Mouse (Mus musculus) heart, adult 2 months (tissue): ENCODE results near the gene Cd320. TPM values are rescaled to one million over a fixed set of nuclear protein-coding genes. Genes with fewer than 3 reads are reported as not detected.

Experiments
- microRNA-seq, 2 experiments: library from miRNA; unstranded; fragments of <30 nt; microRNA quantifications; one replicate each; pipeline ENCODE4 v1.2.0; 2021
- polyA plus RNA-seq: library from polyadenylated mRNA; depleted of rRNA; stranded (reverse); fragments of >200 nt; gene quantifications from 2 replicates; pipeline ENCODE4 v1.2.3, GENCODE M21; 2012; rRNA removed
- total RNA-seq, 2 experiments: library from RNA; stranded (reverse); gene quantifications; 2 replicates each; pipeline ENCODE4 v1.2.3; 2021

The Cd320 gene
- total and polyA plus RNA-seq, 3 experiments = 27.8 to 36.1 (median 34.3) TPM

Small RNAs within 50 kb of the gene (microRNA-seq; reads per million reads assigned to microRNA genes)
- gene Gm27740 = 0 reads per million in 2 experiments

Other genes with a start within 250 kb of the Cd320 start
- gene Zfp414, start 214.0 kb upstream of the Cd320 start, total RNA-seq = 1 to 10 TPM; 7.3 to 7.7 TPM
- 27.0 and 28.4 TPM in 2 replicates for gene Zfp414, start 214.0 kb upstream of the Cd320 start, polyA plus RNA-seq
- gene Pram1, start 205.0 kb upstream of the Cd320 start, total RNA-seq = under 1 TPM in 1 of 2 experiments, not detected in 1; 0.32 TPM
- gene Pram1, start 205.0 kb upstream of the Cd320 start, polyA plus RNA-seq = 0.41 and 0.61 TPM in 2 replicates
- gene Hnrnpm, start 156.2 kb upstream of the Cd320 start, total RNA-seq = 10 to 100 TPM; 87.9 to 89.9 TPM
- gene Hnrnpm, start 156.2 kb upstream of the Cd320 start, polyA plus RNA-seq = 36.2 and 51.2 TPM in 2 replicates
- 100 to 1,000 TPM; 136 to 182 TPM for gene March2, start 124.4 kb upstream of the Cd320 start, total RNA-seq
- gene March2, start 124.4 kb upstream of the Cd320 start, polyA plus RNA-seq = 146 and 147 TPM in 2 replicates
- gene Rab11b, start 82.6 kb upstream of the Cd320 start, total RNA-seq = 100 to 1,000 TPM; 238 to 272 TPM
- 388 and 477 TPM in 2 replicates for gene Rab11b, start 82.6 kb upstream of the Cd320 start, polyA plus RNA-seq
- gene Angptl4, start 61.3 kb upstream of the Cd320 start, total RNA-seq = 1 to 10 TPM; 4.7 to 7.2 TPM
- 13.2 and 18.9 TPM in 2 replicates for gene Angptl4, start 61.3 kb upstream of the Cd320 start, polyA plus RNA-seq
- 10 to 100 TPM; 54.6 to 61.0 TPM for gene Kank3, start 32.6 kb upstream of the Cd320 start, total RNA-seq
- gene Kank3, start 32.6 kb upstream of the Cd320 start, polyA plus RNA-seq = 139 and 168 TPM in 2 replicates
- gene Rps28, start 18.5 kb upstream of the Cd320 start, total RNA-seq = 100 to 1,000 TPM; 683 to 757 TPM
- gene Rps28, start 18.5 kb upstream of the Cd320 start, polyA plus RNA-seq = 329 and 480 TPM in 2 replicates
- 100 to 1,000 TPM; 609 to 707 TPM for gene Ndufa7, start 18.5 kb upstream of the Cd320 start, total RNA-seq
- gene Ndufa7, start 18.5 kb upstream of the Cd320 start, polyA plus RNA-seq = 755 and 759 TPM in 2 replicates
- gene Gm7029, start 30.7 kb downstream of the Cd320 start, total RNA-seq = not detected
- gene Gm7029, start 30.7 kb downstream of the Cd320 start, polyA plus RNA-seq = not detected in 2 replicates
- under 1 TPM; 0.57 to 0.66 TPM for gene Kifc1, start 47.6 kb downstream of the Cd320 start, total RNA-seq
- gene Kifc1, start 47.6 kb downstream of the Cd320 start, polyA plus RNA-seq = 0.59 and 0.94 TPM in 2 replicates
- gene Platr17, start 62.0 kb downstream of the Cd320 start, total RNA-seq = not detected
- gene Platr17, start 62.0 kb downstream of the Cd320 start, polyA plus RNA-seq = not detected in 2 replicates
- 10 to 100 TPM; 11.5 to 16.4 TPM for gene Daxx, start 66.3 kb downstream of the Cd320 start, total RNA-seq
- 18.5 and 20.5 TPM in 2 replicates for gene Daxx, start 66.3 kb downstream of the Cd320 start, polyA plus RNA-seq
- gene Tapbp, start 72.8 kb downstream of the Cd320 start, total RNA-seq = 100 to 1,000 TPM in 1 of 2 experiments, 10 to 100 TPM in 1; 98.9 to 124 TPM
- gene Tapbp, start 72.8 kb downstream of the Cd320 start, polyA plus RNA-seq = 62.5 and 75.7 TPM in 2 replicates
- gene Zbtb22, start 72.8 kb downstream of the Cd320 start, total RNA-seq = 10 to 100 TPM; 13.7 to 18.8 TPM
- 24.6 and 26.8 TPM in 2 replicates for gene Zbtb22, start 72.8 kb downstream of the Cd320 start, polyA plus RNA-seq
- gene Rgl2, start 86.5 kb downstream of the Cd320 start, total RNA-seq = 10 to 100 TPM; 33.2 to 36.0 TPM
- gene Rgl2, start 86.5 kb downstream of the Cd320 start, polyA plus RNA-seq = 89.1 and 101 TPM in 2 replicates
- 10 to 100 TPM; 77.7 to 81.0 TPM for gene Pfdn6, start 97.3 kb downstream of the Cd320 start, total RNA-seq
- 28.0 and 29.6 TPM in 2 replicates for gene Pfdn6, start 97.3 kb downstream of the Cd320 start, polyA plus RNA-seq
- 10 to 100 TPM in 1 of 2 experiments, 1 to 10 TPM in 1; 8.8 to 10.0 TPM for gene Wdr46, start 97.6 kb downstream of the Cd320 start, total RNA-seq
- gene Wdr46, start 97.6 kb downstream of the Cd320 start, polyA plus RNA-seq = 8.7 and 9.1 TPM in 2 replicates
- 1 to 10 TPM; 1.8 to 1.9 TPM for gene B3galt4, start 108.4 kb downstream of the Cd320 start, total RNA-seq
- 2.4 and 3.4 TPM in 2 replicates for gene B3galt4, start 108.4 kb downstream of the Cd320 start, polyA plus RNA-seq
- gene Vps52, start 112.7 kb downstream of the Cd320 start, total RNA-seq = 10 to 100 TPM; 38.1 to 39.1 TPM
- gene Vps52, start 112.7 kb downstream of the Cd320 start, polyA plus RNA-seq = 47.8 and 56.4 TPM in 2 replicates
- 100 to 1,000 TPM; 364 to 420 TPM for gene Rps18, start 112.9 kb downstream of the Cd320 start, total RNA-seq
- 180 and 194 TPM in 2 replicates for gene Rps18, start 112.9 kb downstream of the Cd320 start, polyA plus RNA-seq
- gene H2-K1, start 157.3 kb downstream of the Cd320 start, total RNA-seq = 100 to 1,000 TPM; 103 to 117 TPM
- 655 and 1,075 TPM in 2 replicates for gene H2-K1, start 157.3 kb downstream of the Cd320 start, polyA plus RNA-seq
- gene Ring1, start 181.6 kb downstream of the Cd320 start, total RNA-seq = 10 to 100 TPM; 13.0 to 13.1 TPM
- 18.6 and 20.8 TPM in 2 replicates for gene Ring1, start 181.6 kb downstream of the Cd320 start, polyA plus RNA-seq
- gene H2-Ke6, start 185.0 kb downstream of the Cd320 start, total RNA-seq = 100 to 1,000 TPM; 112 to 138 TPM
- gene H2-Ke6, start 185.0 kb downstream of the Cd320 start, polyA plus RNA-seq = 87.0 and 91.6 TPM in 2 replicates
- 10 to 100 TPM; 76.0 to 79.8 TPM for gene Slc39a7, start 188.6 kb downstream of the Cd320 start, total RNA-seq
- 64.0 and 72.5 TPM in 2 replicates for gene Slc39a7, start 188.6 kb downstream of the Cd320 start, polyA plus RNA-seq
- 10 to 100 TPM; 39.1 to 42.4 TPM for gene Rxrb, start 188.7 kb downstream of the Cd320 start, total RNA-seq
- 38.8 and 41.3 TPM in 2 replicates for gene Rxrb, start 188.7 kb downstream of the Cd320 start, polyA plus RNA-seq
- 1 to 10 TPM in 1 of 2 experiments, under 1 TPM in 1; 0.89 to 1.8 TPM for gene Col11a2, start 196.3 kb downstream of the Cd320 start, total RNA-seq
- 0.98 and 1.7 TPM in 2 replicates for gene Col11a2, start 196.3 kb downstream of the Cd320 start, polyA plus RNA-seq
- gene H2-Oa, start 249.2 kb downstream of the Cd320 start, total RNA-seq = under 1 TPM; 0.20 to 0.29 TPM
- gene H2-Oa, start 249.2 kb downstream of the Cd320 start, polyA plus RNA-seq = 0.79 and 3.2 TPM in 2 replicates